Mouse (Mus musculus): ENCODE data around the gene Dnajc3.

The Dnajc3 gene

DNA sequence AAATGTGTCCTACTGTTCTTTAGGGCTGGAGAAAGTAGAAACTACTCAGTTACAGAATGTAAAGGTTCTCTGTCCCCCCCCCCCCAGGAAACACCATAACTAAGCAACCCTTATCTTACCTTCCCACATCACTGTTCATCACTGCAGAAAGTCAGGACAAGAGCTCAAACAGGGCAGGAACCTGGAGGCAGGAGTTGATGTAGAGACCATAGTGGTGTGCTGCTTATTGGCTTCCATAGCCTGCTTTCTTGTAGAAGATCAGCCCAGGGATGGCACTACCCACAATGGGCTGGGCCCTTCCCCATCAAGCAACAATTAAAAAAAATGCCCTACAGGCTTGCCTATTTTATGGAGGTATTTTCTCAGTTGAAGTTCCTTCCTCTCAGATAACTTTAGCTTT, 45.6 kb downstream of the Dnajc3 start:
- no peak for DNase-seq (ENCODE audit: low spot score)

GRCm38 (mm10) chr14:118984161-118984560, 46.4 kb downstream of the Dnajc3 start:
- DNase-seq (ENCODE audit: low spot score) = no peak

DNA sequence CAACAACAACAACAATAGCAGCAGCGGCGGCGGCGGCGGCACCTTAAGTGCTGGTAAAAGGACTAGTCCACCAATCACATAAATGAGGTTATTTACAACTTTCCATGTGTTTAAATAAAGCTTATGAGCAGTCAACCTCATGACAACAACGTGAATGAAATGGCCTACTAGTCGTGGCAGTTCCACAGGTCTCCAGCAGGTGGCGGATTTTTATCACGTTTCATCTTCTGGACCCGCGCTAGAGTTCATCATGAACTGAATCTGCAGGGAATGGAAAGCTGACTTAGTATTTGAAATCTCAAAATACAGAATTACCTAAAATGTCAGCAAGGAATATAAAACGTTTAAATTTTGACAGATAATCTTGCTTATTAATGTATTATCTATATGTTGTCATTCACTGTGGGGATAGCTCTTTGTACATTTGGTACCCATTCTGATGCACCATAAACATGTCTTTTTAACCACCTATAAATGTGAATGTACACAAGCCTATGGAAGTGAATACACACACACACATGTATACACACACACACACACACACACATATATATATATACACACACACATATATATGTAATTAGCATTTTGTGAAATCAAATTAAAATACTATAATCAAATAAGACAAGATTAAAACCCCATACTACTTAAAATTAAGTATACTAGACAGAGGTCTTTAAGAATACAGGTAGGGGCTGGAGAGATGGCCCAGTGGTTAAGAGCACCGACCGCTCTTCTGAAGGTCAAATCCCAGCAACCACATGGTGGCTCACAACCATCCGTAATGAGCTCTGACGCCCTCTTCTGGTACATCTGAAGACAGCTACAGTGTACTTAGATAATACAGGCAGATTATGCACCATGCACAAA, 49.1 kb downstream of the Dnajc3 start:
- peak; percentile 76 for DNase-seq (ENCODE audit: low spot score)

GRCm38 (mm10) chr14:118987523-118988496, 50.0 kb downstream of the Dnajc3 start:
- DNase-seq (ENCODE audit: low spot score) = no peak

- DNase-seq (ENCODE audit: low spot score) = no peak
Measured at GRCm38 (mm10) chr14:118995226-118995925, 57.6 kb downstream of the Dnajc3 start.

- no peak for DNase-seq (ENCODE audit: low spot score)
Measured at GRCm38 (mm10) chr14:119003320-119003719, 65.5 kb downstream of the Dnajc3 start.

DNA sequence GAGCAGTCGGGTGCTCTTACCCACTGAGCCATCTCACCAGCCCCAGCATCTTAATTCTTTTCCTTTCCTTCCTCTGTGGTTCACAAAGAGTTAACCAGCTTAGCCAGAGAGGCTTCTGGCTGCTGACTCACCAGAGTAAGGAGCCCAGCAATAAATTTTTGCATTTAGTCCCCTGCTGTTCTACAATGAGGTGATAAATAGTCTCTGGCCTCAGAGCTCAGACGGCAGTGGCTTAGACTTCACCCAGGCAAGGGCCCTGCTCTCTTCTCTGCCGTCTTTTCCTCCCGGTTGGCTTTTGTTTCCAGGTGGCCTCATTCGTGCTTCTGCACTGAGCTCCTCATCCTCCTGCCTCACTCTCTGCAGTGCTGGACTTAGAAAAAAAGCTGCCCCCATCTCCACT, 68.1 kb downstream of the Dnajc3 start:
- no peak for DNase-seq (ENCODE audit: low spot score)

DNA sequence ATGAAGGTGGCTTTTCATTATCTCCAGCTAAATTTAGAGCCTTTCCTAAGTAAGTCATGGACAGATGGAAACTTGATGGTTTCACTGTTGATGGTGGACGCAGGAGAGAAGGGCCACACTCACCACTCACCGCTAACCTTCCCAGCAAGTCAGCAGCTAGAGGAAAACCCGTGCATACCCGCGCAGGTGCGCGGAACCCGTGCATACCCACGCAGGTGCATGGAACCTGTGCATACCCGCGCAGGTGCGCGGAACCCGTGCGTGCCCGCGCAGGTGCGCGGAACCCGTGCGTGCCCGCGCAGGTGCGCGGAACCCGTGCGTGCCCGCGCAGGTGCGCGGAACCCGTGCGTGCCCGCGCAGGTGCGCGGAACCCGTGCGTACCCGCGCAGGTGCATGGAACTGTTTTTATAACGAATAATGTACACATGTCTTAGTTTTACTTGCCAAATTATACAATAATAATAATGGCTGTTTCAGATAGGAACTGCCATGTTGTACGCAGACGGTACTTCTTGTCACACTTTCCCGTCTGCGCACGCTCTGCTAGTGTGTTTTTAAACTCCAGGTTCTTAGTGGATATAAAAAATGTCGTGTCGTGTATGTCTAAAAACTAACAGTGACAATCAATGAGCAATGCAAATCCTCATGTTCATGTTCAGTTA, 68.8 kb downstream of the Dnajc3 start:
- no peak for DNase-seq (ENCODE audit: low spot score)

GRCm38 (mm10) chr14:119007103-119007951, 69.6 kb downstream of the Dnajc3 start:
- peak; percentile 92 for DNase-seq (ENCODE audit: low spot score)

DNA sequence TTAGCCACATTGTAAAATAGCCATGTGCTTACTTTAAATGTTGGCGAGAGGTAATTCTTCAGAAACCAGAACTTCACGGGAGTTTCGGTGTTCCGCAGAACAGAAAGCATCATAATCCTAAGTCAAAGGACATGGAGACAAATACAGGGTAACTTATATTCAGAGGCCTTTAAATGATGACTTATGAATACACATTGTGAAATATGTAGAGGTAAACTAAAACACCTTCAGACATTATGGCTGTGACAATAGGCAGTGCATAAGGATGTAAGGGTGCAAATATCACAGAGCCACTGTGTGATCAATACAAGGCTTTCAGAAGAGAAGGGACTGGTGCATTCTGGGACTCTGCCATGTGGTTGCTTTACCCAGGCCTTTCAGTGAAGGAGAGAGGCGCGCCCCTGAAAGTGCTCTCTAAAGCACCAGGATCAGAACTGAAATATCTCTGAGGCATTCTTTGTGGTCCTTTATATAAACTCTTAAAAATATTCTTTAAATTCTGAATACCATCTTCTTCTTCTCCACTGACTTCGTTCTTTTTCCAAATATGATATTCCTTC, 70.3 kb downstream of the Dnajc3 start:
- no peak for DNase-seq (ENCODE audit: low spot score)

GRCm38 (mm10) chr14:119009531-119009930, 71.8 kb downstream of the Dnajc3 start:
- no peak for DNase-seq (ENCODE audit: low spot score)

DNA sequence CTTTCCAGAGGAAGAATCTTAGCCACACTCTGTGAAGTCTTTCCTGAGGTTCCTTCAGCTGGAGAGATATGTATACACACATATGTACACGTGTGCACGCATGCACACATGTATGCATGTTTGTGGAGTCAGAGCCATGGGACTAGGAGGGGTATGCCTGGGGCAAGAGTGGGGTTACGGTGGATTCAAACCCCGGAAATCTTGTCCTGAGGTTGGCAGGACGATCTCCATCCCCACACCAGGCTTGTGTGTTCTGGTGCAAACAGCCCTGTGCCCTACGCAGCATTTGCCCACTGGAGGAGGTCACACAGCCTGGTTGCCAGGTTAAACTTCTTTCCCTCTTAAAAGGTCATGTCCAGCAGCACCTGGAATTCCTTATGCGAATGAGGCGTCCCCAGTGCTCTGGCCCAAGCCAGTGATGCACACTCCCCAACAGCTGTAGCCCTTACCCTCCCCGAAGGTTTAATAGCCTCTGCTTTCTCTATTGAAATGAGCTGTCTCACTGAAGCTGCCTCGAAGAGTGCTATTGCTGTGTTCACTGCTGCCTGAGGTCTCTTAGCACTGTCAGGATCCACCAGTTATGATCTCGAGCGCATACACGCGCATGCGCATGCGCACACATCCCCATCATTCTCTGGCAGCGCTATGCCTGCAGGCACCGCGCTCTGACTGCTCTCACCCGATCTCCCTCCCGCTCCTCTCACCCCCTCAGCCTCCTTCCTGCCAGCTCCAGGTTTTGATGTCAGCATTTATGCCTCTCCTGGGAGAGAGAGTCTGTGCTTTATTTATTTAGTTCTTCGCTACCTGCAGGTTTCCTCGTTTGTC, 75.0 kb downstream of the Dnajc3 start:
- DNase-seq (ENCODE audit: low spot score) = peak; percentile 56

GRCm38 (mm10) chr14:119013549-119013948, 75.8 kb downstream of the Dnajc3 start:
- no peak for DNase-seq (ENCODE audit: low spot score)

GRCm38 (mm10) chr14:119025889-119026288, 88.1 kb downstream of the Dnajc3 start:
- DNase-seq (ENCODE audit: low spot score) = no peak

DNA sequence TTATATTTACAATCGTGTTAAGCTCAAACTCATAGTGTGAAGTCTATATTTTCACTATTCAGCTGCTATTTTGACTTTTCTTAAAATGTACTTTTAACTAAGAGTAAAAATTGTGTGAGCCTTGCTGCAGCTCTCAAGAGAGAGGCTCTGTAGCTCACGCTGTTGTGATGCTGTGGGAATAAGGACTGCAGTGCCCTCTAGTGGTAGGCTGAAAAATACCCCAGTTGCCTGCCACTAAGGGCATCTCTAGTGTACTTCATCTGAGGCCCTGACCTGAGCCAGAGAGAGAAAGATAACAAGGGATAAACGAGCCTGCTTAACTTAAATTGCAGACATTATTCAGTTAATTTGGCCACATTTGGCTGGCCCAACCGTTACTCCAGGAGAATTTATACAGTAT, 89.4 kb downstream of the Dnajc3 start:
- DNase-seq (ENCODE audit: low spot score) = peak; percentile 60

- DNase-seq (ENCODE audit: low spot score) = no peak
Measured at GRCm38 (mm10) chr14:119027675-119028253, 90.0 kb downstream of the Dnajc3 start.

Measured in testis, postnatal 10 days (tissue).